Mouse (Mus musculus): ENCODE measurements around the gene Trappc1. TPM values are rescaled to one million over a fixed set of nuclear protein-coding genes. Genes with fewer than 3 reads are reported as not detected.

The Trappc1 gene
- polyA plus RNA-seq, 1 experiment from 2014 or later, result 143 TPM

GRCm38 (mm10) chr11:69373223-69373965 lies 49.6 kb downstream of the Trappc1 start:
- Histone ChIP-seq H3K36me3 (ENCODE audit: insufficient read depth) (peaks cover 31% of the 10 kb centered on the region), H3K9ac (no peak overlapping the region), H3K27ac (ENCODE audit: low read depth) (no peak overlapping the region), H3K4me2 (0 out of 2 replicates have a peak overlapping the region, but pooled peaks have one; percentile 12), H3K4me1 (ENCODE audit: insufficient read depth) (peaks cover 15% of the 10 kb centered on the region), H3K4me3 (ENCODE audit: low read depth, low read length) (no peak overlapping the region), H3K9me3 (ENCODE audit: low read depth, low read length) (no peaks in the 10 kb centered on the region), H3K27me3 (ENCODE audit: insufficient read depth, low read length) (no peaks in the 10 kb centered on the region)
- DNase-seq (no peak), ATAC-seq (ENCODE audit: insufficient read depth) (no peak)
- no peak for TF ChIP-seq CTCF (IDR thresholded peaks at IDR 0.05; ENCODE audit: low read depth)
- WGBS, result 88% methylated on average over 16 of the region's 16 CpGs

Other genes starting within 250 kb of the Trappc1 start
- 64.0 and 64.2 TPM in 2 replicates for gene Vamp2, start 235.5 kb upstream of the Trappc1 start, polyA plus RNA-seq (2014; fragmentation: Nextera tagmentation; extraction: Ambion mirVana)
- gene Per1, start 228.8 kb upstream of the Trappc1 start, polyA plus RNA-seq (2014; fragmentation: Nextera tagmentation; extraction: Ambion mirVana), result 15.4 and 23.7 TPM in 2 replicates
- 0.57 and 0.68 TPM in 2 replicates for gene Hes7, start 203.6 kb upstream of the Trappc1 start, polyA plus RNA-seq (2014; fragmentation: Nextera tagmentation; extraction: Ambion mirVana)
- gene 9130213A22Rik, start 201.4 kb upstream of the Trappc1 start, polyA plus RNA-seq (2014; fragmentation: Nextera tagmentation; extraction: Ambion mirVana), result 0.19 and 0.41 TPM in 2 replicates
- 0.09 and 0.17 TPM in 2 replicates for gene Aloxe3, start 198.1 kb upstream of the Trappc1 start, polyA plus RNA-seq (2014; fragmentation: Nextera tagmentation; extraction: Ambion mirVana)
- gene Alox12b, start 167.0 kb upstream of the Trappc1 start, polyA plus RNA-seq (2014; fragmentation: Nextera tagmentation; extraction: Ambion mirVana), result not detected in 2 replicates
- gene Alox8, start 126.1 kb upstream of the Trappc1 start, polyA plus RNA-seq (2014; fragmentation: Nextera tagmentation; extraction: Ambion mirVana), result not detected in 2 replicates
- not detected in 2 replicates for gene Gucy2e, start 86.9 kb upstream of the Trappc1 start, polyA plus RNA-seq (2014; fragmentation: Nextera tagmentation; extraction: Ambion mirVana)
- 16.6 and 19.2 TPM in 2 replicates for gene Cntrob, start 205 bp upstream of the Trappc1 start, polyA plus RNA-seq (2014; fragmentation: Nextera tagmentation; extraction: Ambion mirVana)
- gene Kcnab3, start 2.3 kb downstream of the Trappc1 start, polyA plus RNA-seq (2014; fragmentation: Nextera tagmentation; extraction: Ambion mirVana), result 0.89 and 1.3 TPM in 2 replicates
- gene Rnf227, start 16.5 kb downstream of the Trappc1 start, polyA plus RNA-seq (2014; fragmentation: Nextera tagmentation; extraction: Ambion mirVana), result 15.2 TPM in 2 replicates
- 57.3 and 59.9 TPM in 2 replicates for gene Chd3, start 45.4 kb downstream of the Trappc1 start, polyA plus RNA-seq (2014; fragmentation: Nextera tagmentation; extraction: Ambion mirVana)
- gene Naa38, start 71.5 kb downstream of the Trappc1 start, polyA plus RNA-seq (2014; fragmentation: Nextera tagmentation; extraction: Ambion mirVana), result 169 and 173 TPM in 2 replicates
- 26.8 and 27.2 TPM in 2 replicates for gene Cyb5d1, start 71.7 kb downstream of the Trappc1 start, polyA plus RNA-seq (2014; fragmentation: Nextera tagmentation; extraction: Ambion mirVana)
- 37.5 and 39.1 TPM in 2 replicates for gene Tmem88, start 74.3 kb downstream of the Trappc1 start, polyA plus RNA-seq (2014; fragmentation: Nextera tagmentation; extraction: Ambion mirVana)
- gene Kdm6b, start 89.7 kb downstream of the Trappc1 start, polyA plus RNA-seq (2014; fragmentation: Nextera tagmentation; extraction: Ambion mirVana), result 22.9 and 24.4 TPM in 2 replicates
- gene Dnah2, start 225.1 kb downstream of the Trappc1 start, polyA plus RNA-seq (2014; fragmentation: Nextera tagmentation; extraction: Ambion mirVana), result 0.58 and 1.9 TPM in 2 replicates
- 2.8 and 3.3 TPM in 2 replicates for gene Efnb3, start 236.2 kb downstream of the Trappc1 start, polyA plus RNA-seq (2014; fragmentation: Nextera tagmentation; extraction: Ambion mirVana)

All from lung, embryonic 14.5 days (tissue).